Mouse (Mus musculus): ENCODE data around the gene Csf2ra.
"Not testable (repeated sequence)": the region's sequence is repeated elsewhere in the genome, so short reads cannot be mapped to it uniquely, and the experiment has no call there.

Csf2ra gene

GRCm38 (mm10) chr19:61227941-61228701 lies at the start of gene Csf2ra:
TSS of gene Csf2ra (minus strand) at chr19:61228429.
- peak; percentile 8 for DNase-seq (ENCODE audit: low spot score)

GRCm38 (mm10) chr19:61275446-61275845 lies 47.2 kb upstream of the Csf2ra start:
- DNase-seq (ENCODE audit: low spot score): no peak

GRCm38 (mm10) chr19:61269141-61269540 lies 40.9 kb upstream of the Csf2ra start:
- DNase-seq (ENCODE audit: low spot score): not testable (repeated sequence)

- no peak for DNase-seq (ENCODE audit: low spot score)
Observed at GRCm38 (mm10) chr19:61267141-61267540, 38.9 kb upstream of the Csf2ra start.

- DNase-seq (ENCODE audit: low spot score): peak; percentile 37
Observed at GRCm38 (mm10) chr19:61266651-61267050, 38.4 kb upstream of the Csf2ra start.

GRCm38 (mm10) chr19:61266246-61266615 lies 38.0 kb upstream of the Csf2ra start:
- DNase-seq (ENCODE audit: low spot score): peak; percentile 60

- DNase-seq (ENCODE audit: low spot score): peak; percentile 82
Observed at GRCm38 (mm10) chr19:61265349-61266245, 37.4 kb upstream of the Csf2ra start.

GRCm38 (mm10) chr19:61264933-61265332 lies 36.7 kb upstream of the Csf2ra start:
- DNase-seq (ENCODE audit: low spot score): no peak

- DNase-seq (ENCODE audit: low spot score): no peak
Observed at GRCm38 (mm10) chr19:61264227-61264626, 36.0 kb upstream of the Csf2ra start.

GRCm38 (mm10) chr19:61261241-61261640 lies 33.0 kb upstream of the Csf2ra start:
- DNase-seq (ENCODE audit: low spot score): no peak

GRCm38 (mm10) chr19:61257733-61258132 lies 29.5 kb upstream of the Csf2ra start:
- no peak for DNase-seq (ENCODE audit: low spot score)

GRCm38 (mm10) chr19:61256166-61256887 lies 28.1 kb upstream of the Csf2ra start:
- no peak for DNase-seq (ENCODE audit: low spot score)

GRCm38 (mm10) chr19:61247334-61247733 lies 19.1 kb upstream of the Csf2ra start:
- not testable (repeated sequence) for DNase-seq (ENCODE audit: low spot score)

GRCm38 (mm10) chr19:61244721-61245436 lies 16.6 kb upstream of the Csf2ra start:
- no peak for DNase-seq (ENCODE audit: low spot score)

GRCm38 (mm10) chr19:61237967-61238366 lies 9.7 kb upstream of the Csf2ra start:
- no peak for DNase-seq (ENCODE audit: low spot score)

GRCm38 (mm10) chr19:61234532-61234931 lies 6.3 kb upstream of the Csf2ra start:
- DNase-seq (ENCODE audit: low spot score): no peak

- DNase-seq (ENCODE audit: low spot score): peak; percentile 93
Observed at GRCm38 (mm10) chr19:61226928-61227854, 1.0 kb downstream of the Csf2ra start.

- peak; percentile 83 for DNase-seq (ENCODE audit: low spot score)
Observed at GRCm38 (mm10) chr19:61226401-61226927, 1.8 kb downstream of the Csf2ra start.

GRCm38 (mm10) chr19:61225526-61226400 lies 2.5 kb downstream of the Csf2ra start:
- DNase-seq (ENCODE audit: low spot score): no peak

Measured in T-cell, adult 2 months (primary cell).